Mouse (Mus musculus): ENCODE measurements at regions not wholly inside any gene's neighbourhood (a gene's known extent, or its start where the extent isn't known, plus 50 kb on each side); places are given as distances from the start of the nearest gene placed in this dataset.
A peak's percentile ranks its signal among the peaks of the same experiment; 100 is the strongest.

- Histone ChIP-seq H3K4me1 (ENCODE audit: insufficient read depth, low read depth, low read length) (peaks cover 22% of the 10 kb centered on the region; the same call in 1 of the 2 replicates), H3K4me3 (ENCODE audit: low read depth, low read length) (no peak overlapping the region), H3K9ac (replicated peaks; ENCODE audit: low read depth) (no peak overlapping the region), H3K9me3 (ENCODE audit: low read length) (no peaks in the 10 kb centered on the region), H3K4me2 (replicated peaks; ENCODE audit: low read depth, low read length) (no peak overlapping the region), H3K36me3 (ENCODE audit: insufficient read depth, low read length) (no peaks in the 10 kb centered on the region), H3K27ac (ENCODE audit: low read length) (no peak overlapping the region), H3K27me3 (replicated peaks; ENCODE audit: insufficient read depth, low read length) (no peaks in the 10 kb centered on the region)
- DNase-seq (ENCODE audit: low spot score) (no peak), ATAC-seq (no peak)
- TF ChIP-seq CTCF (IDR thresholded peaks at IDR 0.05) (no peak), EP300 (IDR thresholded peaks at IDR 0.05) (no peak)
- 86% methylated on average over 6 of the region's 6 CpGs for WGBS
Observed at GRCm38 (mm10) chr14:76820989-76821388, 215.6 kb upstream of the Ccdc122 start.

DNA sequence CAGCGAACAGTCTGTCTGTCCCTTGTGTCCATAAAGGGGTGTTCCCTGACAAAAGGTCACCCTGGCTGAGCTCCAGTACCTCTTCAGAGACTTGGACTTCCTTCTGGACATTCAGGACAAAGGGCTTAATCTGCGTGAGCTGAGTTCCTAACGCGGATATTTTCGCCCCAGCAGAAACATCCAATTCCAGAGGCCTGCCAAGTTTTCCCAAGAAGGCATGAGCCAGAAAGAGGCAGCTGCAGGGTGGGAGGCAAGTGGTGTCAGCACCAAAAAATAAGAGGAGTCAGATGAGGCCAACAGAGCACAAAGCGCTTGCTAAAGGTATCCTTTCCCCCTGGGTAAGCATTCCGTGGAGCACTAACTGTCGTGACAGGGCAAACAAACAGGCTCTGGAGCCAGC lies 216.9 kb upstream of the Ccdc122 start:
- no peak for TF ChIP-seq CTCF (IDR thresholded peaks at IDR 0.05)
- TF ChIP-seq EP300 (IDR thresholded peaks at IDR 0.05): peak; percentile 81
- WGBS: 15% methylated on average over 8 of the region's 8 CpGs

DNA sequence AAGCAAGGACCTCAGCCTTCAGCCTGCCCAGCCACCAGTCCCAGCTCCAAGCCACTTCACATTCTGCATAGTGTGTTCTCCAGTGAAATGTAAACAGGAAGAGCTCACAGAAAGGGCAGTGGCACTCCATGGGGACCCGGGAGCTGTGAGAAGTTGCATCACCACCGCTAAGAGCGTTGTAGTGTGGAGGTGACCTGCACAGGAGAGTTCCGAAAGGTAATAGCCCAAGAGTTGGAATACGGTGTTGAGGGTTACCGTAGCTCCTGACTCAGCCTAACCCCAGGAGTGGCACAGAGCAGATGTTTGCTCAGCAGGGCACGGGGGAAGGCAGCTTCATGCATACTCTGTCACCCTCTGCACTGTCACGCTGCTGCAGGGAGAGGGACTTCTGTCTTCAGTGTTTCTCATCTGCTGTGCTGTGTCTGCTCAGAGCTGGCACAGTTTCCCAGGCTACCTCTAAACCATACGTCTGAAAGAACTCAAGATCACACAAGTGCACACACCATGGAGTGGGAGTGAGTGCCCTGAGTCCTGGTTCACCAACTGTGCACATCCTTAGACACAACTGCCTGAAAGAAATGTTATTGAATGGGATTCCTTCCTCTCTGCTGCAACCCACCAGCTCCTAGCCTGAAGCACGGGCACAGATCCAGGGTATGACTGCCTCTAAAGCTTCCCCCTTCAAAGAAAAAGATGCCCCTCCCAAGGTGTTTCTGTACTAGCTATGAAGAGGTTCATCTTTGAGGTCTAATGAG lies 218.1 kb upstream of the Ccdc122 start:
- H3K9ac ChIP-seq (replicated peaks; ENCODE audit: low read depth): no peak overlapping the region

More for the DNA sequence above, 216.9 kb upstream of the Ccdc122 start:
- Histone ChIP-seq H3K9ac (replicated peaks; ENCODE audit: low read depth) (no peak overlapping the region), H3K4me2 (replicated peaks; ENCODE audit: low read depth, low read length) (no peak overlapping the region), H3K4me1 (ENCODE audit: insufficient read depth, low read depth, low read length) (peaks cover 22% of the 10 kb centered on the region; the same call in 1 of the 2 replicates), H3K4me3 (ENCODE audit: low read depth, low read length) (no peak overlapping the region), H3K36me3 (ENCODE audit: insufficient read depth, low read length) (no peaks in the 10 kb centered on the region), H3K27me3 (replicated peaks; ENCODE audit: insufficient read depth, low read length) (no peaks in the 10 kb centered on the region), H3K9me3 (ENCODE audit: low read length) (no peaks in the 10 kb centered on the region), H3K27ac (ENCODE audit: low read length) (peak overlapping the region; percentile 70)
- peak; percentile 88 for DNase-seq (ENCODE audit: low spot score)
- peak; percentile 43 for ATAC-seq

GRCm38 (mm10) chr14:76817189-76817772 lies 219.3 kb upstream of the Ccdc122 start:
- H3K36me3 ChIP-seq (ENCODE audit: insufficient read depth, low read length): no peaks in the 10 kb centered on the region
- DNase-seq (ENCODE audit: low spot score) (peak; percentile 71), ATAC-seq (peak; percentile 69)
- 56% methylated on average over 5 of the region's 5 CpGs for WGBS
- TF ChIP-seq CTCF (IDR thresholded peaks at IDR 0.05) (peak; percentile 46; the same call in 1 of the 2 replicates), EP300 (IDR thresholded peaks at IDR 0.05) (peak; percentile 58; the same call in 1 of the 2 replicates)
- H3K27ac ChIP-seq (ENCODE audit: low read length): peak overlapping the region; percentile 70
- H3K27me3 ChIP-seq (replicated peaks; ENCODE audit: insufficient read depth, low read length): no peaks in the 10 kb centered on the region
- H3K9ac ChIP-seq (replicated peaks; ENCODE audit: low read depth): no peak overlapping the region
- no peak overlapping the region for H3K4me2 ChIP-seq (replicated peaks; ENCODE audit: low read depth, low read length)
- H3K4me3 ChIP-seq (ENCODE audit: low read depth, low read length): no peak overlapping the region
- peaks cover 22% of the 10 kb centered on the region; the same call in 1 of the 2 replicates for H3K4me1 ChIP-seq (ENCODE audit: insufficient read depth, low read depth, low read length)
- no peaks in the 10 kb centered on the region for H3K9me3 ChIP-seq (ENCODE audit: low read length)

More for the DNA sequence above, 218.1 kb upstream of the Ccdc122 start:
- H3K36me3 ChIP-seq (ENCODE audit: insufficient read depth, low read length): no peaks in the 10 kb centered on the region
- no peaks in the 10 kb centered on the region for H3K9me3 ChIP-seq (ENCODE audit: low read length)
- H3K4me1 ChIP-seq (ENCODE audit: insufficient read depth, low read depth, low read length): peaks cover 22% of the 10 kb centered on the region; the same call in 1 of the 2 replicates
- TF ChIP-seq CTCF (IDR thresholded peaks at IDR 0.05) (0 out of 2 replicates have a peak, but pooled peaks have one; percentile 3), EP300 (IDR thresholded peaks at IDR 0.05) (peak; percentile 76)
- H3K27ac ChIP-seq (ENCODE audit: low read length): peak overlapping the region; percentile 70
- peak; percentile 92 for DNase-seq (ENCODE audit: low spot score)
- peak; percentile 85 for ATAC-seq
- WGBS: 13% methylated on average over 10 of the region's 10 CpGs
- H3K27me3 ChIP-seq (replicated peaks; ENCODE audit: insufficient read depth, low read length): no peaks in the 10 kb centered on the region
- peak overlapping the region; percentile 25; the same call in 1 of the 2 replicates for H3K4me2 ChIP-seq (replicated peaks; ENCODE audit: low read depth, low read length)
- H3K4me3 ChIP-seq (ENCODE audit: low read depth, low read length): no peak overlapping the region

DNA sequence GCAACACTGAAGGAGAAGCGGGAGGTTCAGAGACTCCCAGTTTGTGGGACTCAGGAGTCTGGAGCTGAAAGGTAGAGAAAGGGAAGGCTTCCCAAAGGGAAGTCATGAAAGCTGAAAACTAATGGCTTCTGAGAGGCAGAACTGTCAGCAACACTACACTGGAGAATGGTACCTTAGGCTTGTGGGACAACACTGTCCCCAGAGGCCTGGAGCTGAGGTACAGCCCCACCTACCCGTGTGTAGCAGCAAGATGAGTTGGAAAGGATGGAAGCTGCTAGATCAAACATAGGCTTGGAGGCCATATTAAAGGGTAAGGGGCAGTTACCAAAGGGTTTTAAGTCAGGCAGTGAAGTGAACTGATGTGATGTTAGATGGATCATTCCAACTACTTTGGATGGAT lies 219.9 kb upstream of the Ccdc122 start:
- H3K36me3 ChIP-seq (ENCODE audit: insufficient read depth, low read length): no peaks in the 10 kb centered on the region
- no peak overlapping the region for H3K4me3 ChIP-seq (ENCODE audit: low read depth, low read length)
- ATAC-seq (no peak), DNase-seq (ENCODE audit: low spot score) (no peak)
- H3K27ac ChIP-seq (ENCODE audit: low read length): no peak overlapping the region
- H3K27me3 ChIP-seq (replicated peaks; ENCODE audit: insufficient read depth, low read length): no peaks in the 10 kb centered on the region
- H3K9me3 ChIP-seq (ENCODE audit: low read length): no peaks in the 10 kb centered on the region
- WGBS: 83% methylated on average over 2 of the region's 2 CpGs
- TF ChIP-seq EP300 (IDR thresholded peaks at IDR 0.05): no peak
- TF ChIP-seq CTCF (IDR thresholded peaks at IDR 0.05): peak; percentile 43
- H3K9ac ChIP-seq (replicated peaks; ENCODE audit: low read depth): no peak overlapping the region
- peaks cover 22% of the 10 kb centered on the region; the same call in 1 of the 2 replicates for H3K4me1 ChIP-seq (ENCODE audit: insufficient read depth, low read depth, low read length)
- H3K4me2 ChIP-seq (replicated peaks; ENCODE audit: low read depth, low read length): no peak overlapping the region

DNA sequence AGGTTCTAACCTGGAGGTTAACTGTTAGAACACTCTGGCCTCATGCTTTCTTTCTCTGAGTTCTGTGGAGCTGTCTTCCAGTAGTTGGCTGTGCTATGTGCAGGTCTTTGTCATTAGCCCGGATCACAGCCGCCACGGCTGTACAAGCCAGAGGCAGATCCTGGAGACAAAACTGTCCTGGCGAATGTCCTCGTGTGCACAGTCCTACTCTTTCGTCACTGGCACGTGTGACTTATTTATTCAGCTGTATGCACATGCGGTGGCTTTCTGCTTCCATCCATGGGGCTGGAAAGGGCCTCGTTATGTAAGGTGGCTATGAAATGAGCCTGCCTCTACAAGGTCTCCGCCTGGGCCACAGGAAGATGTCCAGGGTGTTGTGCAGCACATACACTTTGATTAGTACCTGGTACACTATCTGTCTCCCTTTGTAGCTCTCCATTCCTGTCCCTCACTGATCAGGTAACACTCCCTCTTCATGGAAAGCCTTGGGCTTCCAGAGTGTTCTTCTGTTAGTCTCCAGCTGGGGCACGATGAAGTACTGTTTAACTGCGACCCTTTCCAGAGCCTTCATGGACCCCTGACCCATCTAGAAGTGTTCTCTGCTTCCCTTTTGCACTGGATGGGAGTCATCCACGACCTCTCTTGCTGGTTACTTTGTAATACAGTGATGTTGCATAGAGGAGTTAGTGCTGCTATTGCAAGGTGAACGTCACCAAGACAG lies 224.3 kb upstream of the Ccdc122 start:
- 55% methylated on average over 14 of the region's 14 CpGs for WGBS
- no peak for ATAC-seq
- TF ChIP-seq CTCF (IDR thresholded peaks at IDR 0.05): no peak
- TF ChIP-seq EP300 (IDR thresholded peaks at IDR 0.05): no peak

More for the DNA sequence above, 224.3 kb upstream of the Ccdc122 start:
- H3K27ac ChIP-seq (ENCODE audit: low read length): no peak overlapping the region
- no peaks in the 10 kb centered on the region for H3K9me3 ChIP-seq (ENCODE audit: low read length)
- H3K36me3 ChIP-seq (ENCODE audit: insufficient read depth, low read length): no peaks in the 10 kb centered on the region
- 0 out of 2 replicates have a peak, but pooled peaks cover 4% of the 10 kb centered on the region for H3K4me1 ChIP-seq (ENCODE audit: insufficient read depth, low read depth, low read length)
- DNase-seq (ENCODE audit: low spot score): no peak
- no peak overlapping the region for H3K4me3 ChIP-seq (ENCODE audit: low read depth, low read length)
- H3K9ac ChIP-seq (replicated peaks; ENCODE audit: low read depth): no peak overlapping the region
- H3K27me3 ChIP-seq (replicated peaks; ENCODE audit: insufficient read depth, low read length): no peaks in the 10 kb centered on the region
- H3K4me2 ChIP-seq (replicated peaks; ENCODE audit: low read depth, low read length): no peak overlapping the region
